Mouse (Mus musculus) cerebellum, postnatal 4 days (tissue): ENCODE results near the gene Dusp5.
"Not testable (repeated sequence)": the region's sequence is repeated elsewhere in the genome, so short reads cannot be mapped to it uniquely, and the experiment has no call there.

ENCODE experiments used
- DNase-seq, 2 experiments: peaks; one replicate each; pipeline ENCODE4 v3.0.0; 2022; ENCODE audit warnings: low spot score in 2 of 2, mixed read lengths in 1 of 2

The Dusp5 gene

GRCm38 (mm10) chr19:53575296-53576010 lies 46.5 kb downstream of the Dusp5 start:
- no peak for DNase-seq

GRCm38 (mm10) chr19:53576061-53576460 lies 47.2 kb downstream of the Dusp5 start:
- no peak for DNase-seq

GRCm38 (mm10) chr19:53577025-53577800 lies 48.3 kb downstream of the Dusp5 start:
- no peak for DNase-seq

- peak in 1 of 2 experiments; percentile 64 for DNase-seq
Measured at GRCm38 (mm10) chr19:53578597-53579252, 49.8 kb downstream of the Dusp5 start.

GRCm38 (mm10) chr19:53580271-53580670 lies 51.4 kb downstream of the Dusp5 start:
- DNase-seq, result not testable (repeated sequence)

- not testable (repeated sequence) for DNase-seq
Measured at GRCm38 (mm10) chr19:53587686-53588085, 58.8 kb downstream of the Dusp5 start.

GRCm38 (mm10) chr19:53588968-53589367 lies 60.1 kb downstream of the Dusp5 start, which contains the start of gene Nutf2-ps1:
Gene Nutf2-ps1 (minus strand): TSS chr19:53589068.
- DNase-seq, result not testable (repeated sequence)
